ENCODE assay signal across 12 mouse cellular contexts in genomic region chr5:133991556-133991955, GRCm38 (mm10).
DNase-seq lines count a peak whose midpoint lies in the region; ATAC-seq and TF ChIP-seq lines count a peak whose summit lies in the region.
"Had no signal": no experiment of that assay in that cellular context is flagged by ENCODE, and none has a peak within 500 bp of the region (broad histone marks: within the 10 kb centered on the region; RNA-seq: fewer than 3 reads in every experiment).

No protein-coding gene starts in this region.

- H3K4me1 ChIP-seq in limb, embryonic 14.5 days (ENCODE audit: control insufficient read depth, insufficient read depth, low read length), result no peaks in the 10 kb centered on the region
- H3K4me1 ChIP-seq in limb, embryonic 10.5 days, result peaks cover 18% of the 10 kb centered on the region
- H3K4me1 ChIP-seq in forebrain, postnatal 0 days (ENCODE audit: insufficient read depth), result peaks cover 10% of the 10 kb centered on the region
- H3K4me1 ChIP-seq: hindbrain, embryonic 15.5 days; liver, embryonic 13.5 days had no signal

- no peak for ATAC-seq in limb, embryonic 14.5 days (ENCODE audit: low FRiP score, low read depth)
- ATAC-seq in forebrain, postnatal 0 days, result peak; percentile 87

- peak; percentile 65 to 79 for DNase-seq in cerebellum, postnatal 10 days
- no peak for DNase-seq in cerebellum, postnatal 25 days
- peak; percentile 36 for DNase-seq in limb, embryonic 14.5 days (ENCODE audit: low spot score)
- no peak for DNase-seq in limb, embryonic 10.5 days (ENCODE audit: low spot score)
- DNase-seq in forebrain, postnatal 0 days, result peak; percentile 73
- DNase-seq in lung, postnatal 4 days, result peak; percentile 18 to 70
- no peak for DNase-seq in thymus, postnatal 0 days (ENCODE audit: low spot score)
- DNase-seq in B cell, adult 2 months, result no peak
- DNase-seq: liver, embryonic 13.5 days had no signal

- H3K4me2 ChIP-seq in limb, embryonic 14.5 days (replicated peaks; ENCODE audit: low read depth, low read length, severe bottlenecking), result no peak overlapping the region
- no peak overlapping the region for H3K4me2 ChIP-seq in forebrain, postnatal 0 days (ENCODE audit: low read depth)
- H3K4me2 ChIP-seq: embryonic facial prominence, embryonic 13.5 days; hindbrain, embryonic 15.5 days; liver, embryonic 13.5 days; neural tube, embryonic 13.5 days had no signal

- H3K9ac ChIP-seq in limb, embryonic 14.5 days (ENCODE audit: low read depth, low read length, severe bottlenecking), result no peak overlapping the region
- H3K9ac ChIP-seq in forebrain, postnatal 0 days, result no peak overlapping the region
- H3K9ac ChIP-seq: embryonic facial prominence, embryonic 13.5 days; hindbrain, embryonic 15.5 days; liver, embryonic 13.5 days; neural tube, embryonic 13.5 days had no signal

- WGBS in limb, embryonic 14.5 days, result 12% methylated on average over 3 of the region's 3 CpGs
- WGBS in limb, embryonic 10.5 days, result 36% methylated on average over 3 of the region's 3 CpGs
- 5% methylated on average over 3 of the region's 3 CpGs for WGBS in forebrain, postnatal 0 days

- H3K36me3 ChIP-seq in limb, embryonic 14.5 days (ENCODE audit: control insufficient read depth, insufficient read depth, low read length), result no peaks in the 10 kb centered on the region
- H3K36me3 ChIP-seq in limb, embryonic 10.5 days, result no peaks in the 10 kb centered on the region
- no peaks in the 10 kb centered on the region for H3K36me3 ChIP-seq in forebrain, postnatal 0 days (ENCODE audit: insufficient read depth)
- H3K36me3 ChIP-seq: embryonic facial prominence, embryonic 13.5 days; hindbrain, embryonic 15.5 days; liver, embryonic 13.5 days; neural tube, embryonic 13.5 days had no signal

- H3K4me3 ChIP-seq in limb, embryonic 14.5 days (replicated peaks; ENCODE audit: low read length), result no peak overlapping the region
- no peak overlapping the region for H3K4me3 ChIP-seq in limb, embryonic 10.5 days
- H3K4me3 ChIP-seq in forebrain, postnatal 0 days (ENCODE audit: low read depth, low read length), result no peak overlapping the region
- H3K4me3 ChIP-seq: embryonic facial prominence, embryonic 13.5 days; hindbrain, embryonic 15.5 days; liver, embryonic 13.5 days; neural tube, embryonic 13.5 days had no signal

- no peak for TF ChIP-seq CTCF in forebrain, postnatal 0 days (IDR thresholded peaks at IDR 0.05; ENCODE audit: low read depth)

- no peak overlapping the region for H3K27ac ChIP-seq in limb, embryonic 14.5 days (replicated peaks; ENCODE audit: low read depth, low read length)
- no peak overlapping the region for H3K27ac ChIP-seq in limb, embryonic 10.5 days
- 0 out of 2 replicates have a peak overlapping the region, but pooled peaks have one; percentile 9 for H3K27ac ChIP-seq in forebrain, postnatal 0 days (ENCODE audit: low read depth, low read length)
- H3K27ac ChIP-seq: embryonic facial prominence, embryonic 13.5 days; hindbrain, embryonic 15.5 days; liver, embryonic 13.5 days; neural tube, embryonic 13.5 days had no signal

- TF ChIP-seq POLR2A in limb, embryonic 14.5 days (IDR thresholded peaks at IDR 0.05; ENCODE audit: borderline replicate concordance, extremely low read depth, insufficient read depth, insufficient read length), result no peak

- no peaks in the 10 kb centered on the region for H3K9me3 ChIP-seq in limb, embryonic 14.5 days (ENCODE audit: control insufficient read depth, low read length)
- H3K9me3 ChIP-seq in limb, embryonic 10.5 days (replicated peaks), result no peaks in the 10 kb centered on the region
- no peaks in the 10 kb centered on the region for H3K9me3 ChIP-seq in forebrain, postnatal 0 days (ENCODE audit: low read length)
- H3K9me3 ChIP-seq: embryonic facial prominence, embryonic 13.5 days; hindbrain, embryonic 15.5 days; neural tube, embryonic 13.5 days had no signal

- H3K27me3 ChIP-seq in limb, embryonic 14.5 days (ENCODE audit: control insufficient read depth, insufficient read depth, low read length), result no peaks in the 10 kb centered on the region
- H3K27me3 ChIP-seq in limb, embryonic 10.5 days (ENCODE audit: low read depth, poor library complexity, severe bottlenecking), result no peaks in the 10 kb centered on the region
- no peaks in the 10 kb centered on the region for H3K27me3 ChIP-seq in forebrain, postnatal 0 days (ENCODE audit: insufficient read depth, low read length)
- H3K27me3 ChIP-seq: embryonic facial prominence, embryonic 13.5 days; hindbrain, embryonic 15.5 days; liver, embryonic 13.5 days; neural tube, embryonic 13.5 days had no signal

Comparison
In these comparisons a context has a peak if more than half of its experiments do, and no peak if none do; other contexts are left out.
1. DNase-seq: peak in cerebellum, postnatal 10 days (2 of 2), limb, embryonic 14.5 days (single experiment), forebrain, postnatal 0 days (single experiment) and lung, postnatal 4 days (2 of 2); none in cerebellum, postnatal 25 days (0 of 2), limb, embryonic 10.5 days (single experiment), thymus, postnatal 0 days (single experiment) and B cell, adult 2 months (0 of 2).